Mouse (Mus musculus): ENCODE data around the gene 4930564D02Rik. TPM values are rescaled to one million over a fixed set of nuclear protein-coding genes. Genes with fewer than 3 reads are reported as not detected.

Gene 4930564D02Rik
- not detected for polyA plus RNA-seq (2017; shearing (Covaris generic))

DNA sequence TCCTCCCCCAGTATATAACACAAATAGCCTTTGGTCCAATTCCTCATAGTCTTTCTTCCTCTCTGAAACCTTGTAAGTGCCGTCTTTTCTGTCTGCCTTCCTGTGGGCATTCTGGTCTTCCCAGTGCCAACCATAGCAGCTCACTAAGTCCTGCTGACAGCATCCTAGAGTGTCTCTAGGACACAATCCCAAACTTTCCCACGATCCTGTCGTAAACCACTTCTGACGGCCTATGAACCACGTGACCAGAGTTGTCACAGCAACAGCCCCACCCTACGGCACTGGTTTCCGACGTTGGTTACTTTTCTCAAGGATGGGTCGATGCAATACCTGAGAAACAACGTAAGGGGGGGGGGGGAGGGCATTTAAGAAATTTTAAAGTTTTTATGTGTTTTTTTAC lies at the start of gene 4930564D02Rik:
4930564D02Rik (plus strand) TSS at position 301 of the 400 bp plus-strand sequence.

DNA sequence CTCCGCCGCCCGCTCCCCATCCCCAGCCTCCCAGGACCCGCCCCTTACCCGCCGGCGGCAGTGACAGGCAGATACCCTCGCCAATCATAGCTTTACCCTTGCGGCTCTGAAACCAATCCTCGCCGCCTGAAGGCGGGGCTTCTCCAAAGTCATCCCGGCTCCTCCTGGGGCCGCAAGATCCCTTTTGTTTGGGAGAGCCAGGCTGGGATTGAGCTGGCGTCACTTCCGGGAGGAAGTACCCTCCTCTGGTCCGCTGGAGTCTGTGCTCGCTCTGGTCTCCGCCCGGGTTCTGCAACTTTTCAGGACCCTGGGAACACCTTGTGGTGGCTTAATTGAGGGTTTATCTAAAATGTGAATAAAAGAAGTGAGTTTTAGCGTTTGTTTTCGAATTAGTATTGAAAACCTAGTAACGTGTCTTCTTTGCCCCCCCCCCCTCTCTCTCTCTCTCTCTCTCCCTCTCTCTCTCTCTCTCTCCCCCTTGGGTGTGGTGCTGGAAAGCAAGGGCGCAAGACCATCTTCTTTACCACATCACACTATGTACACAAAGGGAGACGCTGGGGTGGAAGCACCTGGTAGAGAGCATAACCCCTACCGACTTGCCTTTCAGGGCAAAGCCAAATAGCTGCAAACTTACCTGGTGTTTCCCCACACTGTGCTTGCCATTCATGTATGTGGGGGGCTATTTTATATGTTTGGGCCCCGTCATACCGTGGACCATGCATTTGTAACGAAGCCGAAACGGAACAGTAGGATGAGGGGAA lies 13.5 kb upstream of the 4930564D02Rik start, which contains the start of gene Cttnbp2nl:
Cttnbp2nl (minus strand) TSS at position 210 of the 761 bp plus-strand sequence.

Other genes with a start within 250 kb of the 4930564D02Rik start
- gene Mov10, start 248.3 kb upstream of the 4930564D02Rik start, polyA plus RNA-seq (2017; shearing (Covaris generic)) = 27.9 TPM
- 41.6 TPM for gene St7l, start 202.8 kb upstream of the 4930564D02Rik start, polyA plus RNA-seq (2017; shearing (Covaris generic))
- 354 TPM for gene Capza1, start 202.3 kb upstream of the 4930564D02Rik start, polyA plus RNA-seq (2017; shearing (Covaris generic))
- gene Wnt2b, start 104.9 kb upstream of the 4930564D02Rik start, polyA plus RNA-seq (2017; shearing (Covaris generic)) = not detected
- gene Cttnbp2nl, start 13.7 kb upstream of the 4930564D02Rik start, polyA plus RNA-seq (2017; shearing (Covaris generic)) = not detected